Mouse (Mus musculus): ENCODE results near the gene F2r. TPM values are rescaled to one million over a fixed set of nuclear protein-coding genes. Genes with fewer than 3 reads are reported as not detected.

The F2r gene
- polyA plus RNA-seq, 2 experiments = 38.5 to 77.2 TPM

GRCm38 (mm10) chr13:95633384-95633783, 15.1 kb upstream of the F2r start:
- no peak for ATAC-seq (ENCODE audit: low FRiP score, low read depth)
- WGBS = 74% methylated on average over 2 of the region's 2 CpGs
- Histone ChIP-seq H3K4me2 (replicated peaks; ENCODE audit: low read depth, low read length, severe bottlenecking) (no peak overlapping the region), H3K4me3 (replicated peaks; ENCODE audit: low read length) (no peak overlapping the region), H3K27me3 (ENCODE audit: control insufficient read depth, insufficient read depth, low read length) (no peaks in the 10 kb centered on the region), H3K36me3 (ENCODE audit: control insufficient read depth, insufficient read depth, low read length) (peaks cover 11% of the 10 kb centered on the region; the same call in 1 of the 2 replicates), H3K9ac (ENCODE audit: low read depth, low read length, severe bottlenecking) (no peak overlapping the region), H3K9me3 (ENCODE audit: control insufficient read depth, low read length) (no peaks in the 10 kb centered on the region), H3K4me1 (ENCODE audit: control insufficient read depth, insufficient read depth, low read length) (no peaks in the 10 kb centered on the region), H3K27ac (replicated peaks; ENCODE audit: low read depth, low read length) (no peak overlapping the region)
- no peak for DNase-seq (ENCODE audit: low spot score)
- TF ChIP-seq POLR2A (IDR thresholded peaks at IDR 0.05; ENCODE audit: borderline replicate concordance, extremely low read depth, insufficient read depth, insufficient read length) = no peak

- H3K36me3 ChIP-seq (ENCODE audit: control insufficient read depth, insufficient read depth, low read length) = peaks cover 14% of the 10 kb centered on the region; the same call in 1 of the 2 replicates
- TF ChIP-seq POLR2A (IDR thresholded peaks at IDR 0.05; ENCODE audit: borderline replicate concordance, extremely low read depth, insufficient read depth, insufficient read length) = no peak
- no peaks in the 10 kb centered on the region for H3K27me3 ChIP-seq (ENCODE audit: control insufficient read depth, insufficient read depth, low read length)
- ATAC-seq (ENCODE audit: low FRiP score, low read depth) (no peak), DNase-seq (ENCODE audit: low spot score) (no peak)
- no peak overlapping the region for H3K4me3 ChIP-seq (replicated peaks; ENCODE audit: low read length)
- no peak overlapping the region for H3K9ac ChIP-seq (ENCODE audit: low read depth, low read length, severe bottlenecking)
- 84% methylated on average over 6 of the region's 6 CpGs for WGBS
- H3K4me1 ChIP-seq (ENCODE audit: control insufficient read depth, insufficient read depth, low read length) = no peaks in the 10 kb centered on the region
- H3K9me3 ChIP-seq (ENCODE audit: control insufficient read depth, low read length) = no peaks in the 10 kb centered on the region
- no peak overlapping the region for H3K4me2 ChIP-seq (replicated peaks; ENCODE audit: low read depth, low read length, severe bottlenecking)
- no peak overlapping the region for H3K27ac ChIP-seq (replicated peaks; ENCODE audit: low read depth, low read length)
These were observed 13.9 kb upstream of the F2r start for GRCm38 (mm10) chr13:95632144-95632543.

DNA sequence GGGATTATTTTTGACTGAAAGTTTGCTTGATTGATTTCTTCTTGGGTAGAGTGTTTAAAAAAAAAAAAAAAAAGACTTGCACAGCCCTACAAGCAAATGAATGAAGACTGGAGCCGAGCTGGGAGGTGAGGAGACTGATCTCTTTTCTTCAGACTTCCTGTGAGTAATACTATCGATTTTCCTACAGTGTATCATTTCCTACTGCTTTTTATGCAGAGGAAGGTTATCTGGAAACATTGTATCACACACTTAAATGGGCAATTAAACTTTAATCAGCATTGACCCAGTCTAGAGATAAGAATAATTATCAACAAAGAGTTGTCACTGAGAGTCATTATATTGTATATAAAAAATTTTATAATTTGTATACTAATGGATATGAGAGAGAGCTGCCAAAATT, 12.5 kb upstream of the F2r start:
- H3K27ac ChIP-seq (replicated peaks; ENCODE audit: low read depth, low read length) = no peak overlapping the region
- ATAC-seq (ENCODE audit: low FRiP score, low read depth) = no peak
- WGBS = 83% methylated on average over 2 of the region's 2 CpGs
- H3K9me3 ChIP-seq (ENCODE audit: control insufficient read depth, low read length) = no peaks in the 10 kb centered on the region
- H3K4me2 ChIP-seq (replicated peaks; ENCODE audit: low read depth, low read length, severe bottlenecking) = no peak overlapping the region
- no peaks in the 10 kb centered on the region for H3K27me3 ChIP-seq (ENCODE audit: control insufficient read depth, insufficient read depth, low read length)
- no peaks in the 10 kb centered on the region for H3K4me1 ChIP-seq (ENCODE audit: control insufficient read depth, insufficient read depth, low read length)
- DNase-seq (ENCODE audit: low spot score) = no peak
- no peak overlapping the region for H3K9ac ChIP-seq (ENCODE audit: low read depth, low read length, severe bottlenecking)
- H3K36me3 ChIP-seq (ENCODE audit: control insufficient read depth, insufficient read depth, low read length) = peaks cover 10% of the 10 kb centered on the region; the same call in 1 of the 2 replicates
- no peak overlapping the region for H3K4me3 ChIP-seq (replicated peaks; ENCODE audit: low read length)
- no peak for TF ChIP-seq POLR2A (IDR thresholded peaks at IDR 0.05; ENCODE audit: borderline replicate concordance, extremely low read depth, insufficient read depth, insufficient read length)

DNA sequence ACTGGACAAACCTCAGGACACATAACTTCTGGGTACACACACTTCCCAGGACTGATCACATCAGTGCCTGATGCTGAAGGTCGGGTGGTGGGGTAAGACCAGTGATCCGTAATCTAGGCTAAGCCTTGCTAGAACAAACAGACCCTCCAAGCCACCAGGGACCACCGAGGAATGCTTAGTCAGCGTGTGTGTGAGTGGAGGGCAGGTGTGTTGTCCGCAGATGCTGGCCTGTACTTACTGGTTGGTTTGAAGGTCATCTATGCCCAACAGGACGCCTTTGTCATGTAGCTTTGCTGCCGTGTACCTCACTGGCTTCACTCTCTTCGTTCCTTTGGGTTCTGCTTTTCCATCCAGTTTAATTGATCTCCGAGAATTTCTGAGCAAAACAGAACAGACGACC, 11.5 kb upstream of the F2r start:
- no peak for DNase-seq (ENCODE audit: low spot score)
- Histone ChIP-seq H3K27ac (replicated peaks; ENCODE audit: low read depth, low read length) (no peak overlapping the region), H3K4me1 (ENCODE audit: control insufficient read depth, insufficient read depth, low read length) (no peaks in the 10 kb centered on the region), H3K4me3 (replicated peaks; ENCODE audit: low read length) (no peak overlapping the region), H3K4me2 (replicated peaks; ENCODE audit: low read depth, low read length, severe bottlenecking) (no peak overlapping the region), H3K36me3 (ENCODE audit: control insufficient read depth, insufficient read depth, low read length) (peaks cover 10% of the 10 kb centered on the region; the same call in 1 of the 2 replicates), H3K9me3 (ENCODE audit: control insufficient read depth, low read length) (no peaks in the 10 kb centered on the region), H3K27me3 (ENCODE audit: control insufficient read depth, insufficient read depth, low read length) (no peaks in the 10 kb centered on the region), H3K9ac (ENCODE audit: low read depth, low read length, severe bottlenecking) (no peak overlapping the region)
- TF ChIP-seq POLR2A (IDR thresholded peaks at IDR 0.05; ENCODE audit: borderline replicate concordance, extremely low read depth, insufficient read depth, insufficient read length) = no peak
- WGBS = 87% methylated on average over 10 of the region's 10 CpGs
- no peak for ATAC-seq (ENCODE audit: low FRiP score, low read depth)

- Histone ChIP-seq H3K9ac (ENCODE audit: low read depth, low read length, severe bottlenecking) (no peak overlapping the region), H3K9me3 (ENCODE audit: control insufficient read depth, low read length) (no peaks in the 10 kb centered on the region), H3K4me2 (replicated peaks; ENCODE audit: low read depth, low read length, severe bottlenecking) (no peak overlapping the region), H3K27me3 (ENCODE audit: control insufficient read depth, insufficient read depth, low read length) (no peaks in the 10 kb centered on the region), H3K4me3 (replicated peaks; ENCODE audit: low read length) (no peak overlapping the region), H3K27ac (replicated peaks; ENCODE audit: low read depth, low read length) (no peak overlapping the region), H3K4me1 (ENCODE audit: control insufficient read depth, insufficient read depth, low read length) (no peaks in the 10 kb centered on the region), H3K36me3 (ENCODE audit: control insufficient read depth, insufficient read depth, low read length) (peaks cover 10% of the 10 kb centered on the region; the same call in 1 of the 2 replicates)
- no peak for DNase-seq (ENCODE audit: low spot score)
- ATAC-seq (ENCODE audit: low FRiP score, low read depth) = no peak
- WGBS = 72% methylated on average over 7 of the region's 7 CpGs
- no peak for TF ChIP-seq POLR2A (IDR thresholded peaks at IDR 0.05; ENCODE audit: borderline replicate concordance, extremely low read depth, insufficient read depth, insufficient read length)
These were observed 8.4 kb upstream of the F2r start for GRCm38 (mm10) chr13:95626696-95627095.

DNA sequence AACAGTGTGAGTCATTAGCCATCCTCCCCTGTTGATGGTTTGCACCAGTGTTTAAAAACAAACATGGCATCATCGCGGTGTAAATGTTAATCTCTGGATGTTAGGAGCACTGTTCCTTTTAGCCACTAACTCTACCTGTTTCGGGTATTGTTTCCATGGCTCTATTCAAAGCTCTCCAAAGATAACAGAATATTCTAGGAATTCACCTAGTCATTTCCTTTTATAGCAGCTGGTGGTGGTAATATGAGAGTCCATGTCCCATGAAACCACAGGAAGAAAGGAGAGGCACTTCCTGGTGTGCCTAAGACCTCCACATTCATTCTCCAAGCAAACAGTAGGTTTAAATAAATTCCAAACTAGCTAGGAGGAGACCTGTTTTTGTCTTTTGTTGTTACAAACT, 4.8 kb upstream of the F2r start:
- TF ChIP-seq POLR2A (IDR thresholded peaks at IDR 0.05; ENCODE audit: borderline replicate concordance, extremely low read depth, insufficient read depth, insufficient read length) = no peak

More for the DNA sequence above, 4.8 kb upstream of the F2r start:
- Histone ChIP-seq H3K27ac (replicated peaks; ENCODE audit: low read depth, low read length) (no peak overlapping the region), H3K27me3 (ENCODE audit: control insufficient read depth, insufficient read depth, low read length) (no peaks in the 10 kb centered on the region), H3K4me3 (replicated peaks; ENCODE audit: low read length) (no peak overlapping the region), H3K9me3 (ENCODE audit: control insufficient read depth, low read length) (no peaks in the 10 kb centered on the region), H3K4me1 (ENCODE audit: control insufficient read depth, insufficient read depth, low read length) (0 out of 2 replicates have a peak, but pooled peaks cover 2% of the 10 kb centered on the region), H3K9ac (ENCODE audit: low read depth, low read length, severe bottlenecking) (no peak overlapping the region), H3K4me2 (replicated peaks; ENCODE audit: low read depth, low read length, severe bottlenecking) (no peak overlapping the region), H3K36me3 (ENCODE audit: control insufficient read depth, insufficient read depth, low read length) (0 out of 2 replicates have a peak, but pooled peaks cover 3% of the 10 kb centered on the region)
- 75% methylated on average over 3 of the region's 3 CpGs for WGBS
- DNase-seq (ENCODE audit: low spot score) (no peak), ATAC-seq (ENCODE audit: low FRiP score, low read depth) (no peak)
